Mouse (Mus musculus) gastrocnemius, postnatal 36 days (tissue): Measurements from ENCODE around the gene Tomm34. TPM values are rescaled to one million over a fixed set of nuclear protein-coding genes. Genes with fewer than 3 reads are reported as not detected.

ENCODE experiments used
- DNase-seq, 2 experiments: peaks; one replicate each; pipeline ENCODE4 v3.0.0; 2022
- intact Hi-C: fragments of 180-260 bp; cut with DNase I; formaldehyde crosslinking; loops from one replicate; pipeline ENCODE4 v1.15.1; 2025
- total RNA-seq, 2 experiments: library from RNA; stranded (reverse); gene quantifications; 2 replicates each; pipeline ENCODE4 v1.2.3; 2021

Tomm34 gene
- total RNA-seq, 2 experiments from 2014 or later = 10.4 to 11.4 TPM

GRCm38 (mm10) chr2:164019943-164020342 is 51.0 kb downstream of the Tomm34 start:
- no peak for DNase-seq
- intact Hi-C loops = no loop called here

DNA sequence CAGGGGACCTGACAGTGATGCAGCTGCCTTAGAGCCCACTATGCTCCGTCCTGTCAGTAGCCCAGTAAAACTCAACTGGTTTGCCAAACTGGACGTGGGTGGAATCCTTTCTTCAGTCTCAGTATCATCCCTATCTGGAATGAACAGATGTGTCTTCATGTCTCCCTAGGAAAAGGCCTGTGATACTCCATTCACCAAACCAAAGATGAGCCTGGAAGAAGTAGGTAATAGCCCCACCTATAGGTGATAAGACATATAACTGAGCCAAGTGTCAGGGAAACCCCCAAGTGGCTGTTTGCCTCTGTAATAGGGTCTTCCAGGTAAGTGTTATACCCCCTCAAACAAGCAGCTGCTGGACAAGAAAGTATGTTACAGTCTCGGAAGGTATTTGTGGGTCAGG is 52.1 kb downstream of the Tomm34 start:
- intact Hi-C loops = no loop called here
- no peak for DNase-seq

GRCm38 (mm10) chr2:164015304-164015703 is 55.7 kb downstream of the Tomm34 start:
- intact Hi-C loops = no loop called here
- DNase-seq = no peak

DNA sequence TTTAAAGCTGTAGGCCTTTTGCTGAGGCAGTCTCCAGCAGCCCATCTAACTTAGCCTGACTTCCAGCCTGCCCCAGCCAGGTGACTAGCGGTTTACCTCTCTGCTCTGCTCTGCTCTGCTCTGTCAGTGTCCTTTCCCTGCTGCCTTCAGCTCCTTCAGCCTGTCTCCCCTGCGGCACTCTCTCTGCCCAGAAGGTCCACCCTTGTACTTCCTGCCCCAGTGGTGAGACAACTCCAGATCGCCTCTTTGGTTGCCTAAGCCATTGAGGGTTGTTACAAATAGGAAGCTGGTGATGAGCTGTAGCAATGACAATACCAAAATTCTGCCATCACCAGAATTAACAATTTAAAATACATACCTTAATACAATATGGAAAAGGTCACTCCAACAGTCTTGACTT is 60.0 kb downstream of the Tomm34 start:
- intact Hi-C loops = no loop called here
- no peak for DNase-seq

- intact Hi-C loops = no loop called here
- no peak for DNase-seq
Observed at GRCm38 (mm10) chr2:164010496-164010895, 60.5 kb downstream of the Tomm34 start.

GRCm38 (mm10) chr2:164009227-164009626 is 61.7 kb downstream of the Tomm34 start:
- DNase-seq = no peak
- intact Hi-C loops = no loop called here

- DNase-seq = no peak
- intact Hi-C loops = no loop called here
Observed at GRCm38 (mm10) chr2:164007987-164008545, 62.9 kb downstream of the Tomm34 start.

DNA sequence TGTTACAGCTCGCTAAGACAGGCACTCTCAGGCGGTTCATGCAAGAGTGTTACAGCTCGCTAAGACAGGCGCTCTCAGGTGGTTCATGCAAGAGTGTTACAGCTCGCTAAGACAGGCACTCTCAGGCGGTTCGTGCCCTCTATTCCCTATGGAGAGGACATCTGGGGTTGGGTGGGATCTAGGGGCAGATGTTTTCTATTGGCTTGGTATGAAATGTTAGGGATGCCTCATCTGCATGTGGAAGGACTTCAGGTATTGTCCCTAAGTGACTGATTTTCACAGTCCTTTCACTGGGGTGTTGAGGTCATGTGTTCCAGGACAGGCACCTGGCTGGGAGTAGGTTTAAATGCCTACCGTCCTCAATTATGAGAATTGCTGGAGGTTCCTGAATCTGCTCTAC is 63.4 kb downstream of the Tomm34 start:
- no peak for DNase-seq
- intact Hi-C loops = no loop called here

DNA sequence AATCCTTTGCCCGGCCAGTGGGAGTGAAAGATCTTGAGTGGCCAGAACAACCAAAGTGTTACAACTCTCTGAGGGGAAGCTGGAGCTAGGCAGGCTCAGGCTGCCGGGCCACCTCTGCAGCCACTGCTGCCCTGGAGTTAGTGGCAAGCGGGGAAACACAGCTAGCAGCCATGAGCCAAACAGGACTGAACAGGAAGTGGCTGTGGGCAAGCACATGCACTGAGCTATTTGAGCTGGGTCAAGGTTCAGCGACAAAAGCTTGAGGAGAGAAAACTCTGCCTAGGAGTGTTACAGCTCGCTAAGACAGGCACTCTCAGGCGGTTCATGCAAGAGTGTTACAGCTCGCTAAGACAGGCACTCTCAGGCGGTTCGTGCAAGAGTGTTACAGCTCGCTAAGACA is 64.0 kb downstream of the Tomm34 start:
- no peak for DNase-seq
- intact Hi-C loops = no loop called here

DNA sequence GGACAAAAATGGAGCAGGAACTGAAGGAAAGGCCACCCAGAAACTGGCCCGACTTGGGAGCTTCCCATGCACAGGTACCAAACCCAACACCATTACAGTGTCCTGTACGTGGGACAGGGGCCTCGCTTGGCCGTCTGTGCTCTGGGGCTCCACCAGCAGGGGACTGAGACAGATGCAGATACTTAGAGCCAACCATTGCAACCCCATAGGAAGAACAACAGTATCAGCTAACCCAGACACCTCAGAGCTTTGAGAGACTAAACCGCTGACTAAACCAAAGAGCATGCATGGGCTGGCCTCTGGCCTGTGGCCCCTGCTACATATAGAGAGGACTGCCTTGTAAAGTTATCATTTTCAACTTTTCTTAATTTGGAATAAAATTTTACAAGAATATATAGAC is 66.5 kb downstream of the Tomm34 start:
- DNase-seq = no peak
- intact Hi-C loops = no loop called here

Other genes starting within 250 kb of the Tomm34 start
- gene Kcnk15, start 217.5 kb downstream of the Tomm34 start, total RNA-seq = not detected
- 1 to 10 TPM in 1 of 2 experiments, under 1 TPM in 1; 0.86 to 1.3 TPM for gene Rims4, start 152.5 kb downstream of the Tomm34 start, total RNA-seq
- gene Ywhab, start 76.2 kb downstream of the Tomm34 start, total RNA-seq = 10 to 100 TPM; 34.7 to 37.9 TPM
- under 1 TPM in 1 of 2 experiments, not detected in 1; 0.54 TPM for gene Pabpc1l, start 45.7 kb downstream of the Tomm34 start, total RNA-seq
- gene Stk4, start 847 bp downstream of the Tomm34 start, total RNA-seq = 1 to 10 TPM; 6.1 to 9.8 TPM
- gene Kcns1, start 99.9 kb upstream of the Tomm34 start, total RNA-seq = under 1 TPM; 0.46 to 0.67 TPM
- gene Wfdc5, start 111.6 kb upstream of the Tomm34 start, total RNA-seq = under 1 TPM in 1 of 2 experiments, not detected in 1; 0.20 TPM
- gene Wfdc12, start 119.4 kb upstream of the Tomm34 start, total RNA-seq = not detected
- not detected for gene Wfdc15a, start 129.0 kb upstream of the Tomm34 start, total RNA-seq
- not detected for gene Wfdc15b, start 150.5 kb upstream of the Tomm34 start, total RNA-seq
- not detected for gene Svs2, start 167.3 kb upstream of the Tomm34 start, total RNA-seq
- gene Svs3b, start 185.5 kb upstream of the Tomm34 start, total RNA-seq = not detected
- not detected for gene Svs4, start 207.3 kb upstream of the Tomm34 start, total RNA-seq
- not detected for gene Svs3a, start 218.1 kb upstream of the Tomm34 start, total RNA-seq
- not detected for gene Svs6, start 245.6 kb upstream of the Tomm34 start, total RNA-seq